Mouse (Mus musculus) embryonic facial prominence, embryonic 11.5 days (tissue): ENCODE data around the gene Rps12-ps3. TPM values are rescaled to one million over a fixed set of nuclear protein-coding genes. Genes with fewer than 3 reads are reported as not detected.

Experiments
- ATAC-seq: fragments of 200-750 bp; cut with Nextera tagmentation; replicated peaks from 2 replicates; pipeline ENCODE4 v1.8.0; 2017; ENCODE audit warnings: low read depth; ENCODE audit not compliant: insufficient number of reproducible peaks, low FRiP score, low TSS enrichment
- DNase-seq: peaks from one replicate; pipeline ENCODE4 v3.0.0-alpha.2; 2015; ENCODE audit warnings: low spot score
- H3K27ac ChIP-seq: fragments of 300-500 bp; sonication (generic); replicated peaks from 2 replicates; pipeline ENCODE4 v1.5.1; 2014; ENCODE audit warnings: mild to moderate bottlenecking, low read depth, low read length, control low read depth
- H3K27me3 ChIP-seq: fragments of 300-500 bp; sonication (generic); 2 replicates; pipeline ENCODE4 v1.6.1; 2014; ENCODE audit warnings: mild to moderate bottlenecking, low read length, moderate library complexity, mixed read lengths; ENCODE audit not compliant: control insufficient read depth, insufficient read depth
- H3K36me3 ChIP-seq: fragments of 300-500 bp; sonication (generic); replicated peaks from 2 replicates; pipeline ENCODE4 v1.6.1; 2014; ENCODE audit warnings: low read depth, mild to moderate bottlenecking, low read length, moderate library complexity, mixed read lengths; ENCODE audit not compliant: control insufficient read depth, insufficient read depth
- H3K4me1 ChIP-seq: fragments of 300-500 bp; sonication (generic); 2 replicates; pipeline ENCODE4 v1.6.1; 2014; ENCODE audit warnings: low read length, mixed read lengths; ENCODE audit not compliant: control insufficient read depth, insufficient read depth
- H3K4me2 ChIP-seq: fragments of 300-500 bp; sonication (generic); 2 replicates; pipeline ENCODE4 v1.6.1; 2014; ENCODE audit warnings: low read depth, mild to moderate bottlenecking, control low read depth, low read length, moderate library complexity
- H3K4me3 ChIP-seq: fragments of 300-500 bp; sonication (generic); 2 replicates; pipeline ENCODE4 v1.5.1; 2014; ENCODE audit warnings: low read depth, low read length, control low read depth
- H3K9ac ChIP-seq: fragments of 300-500 bp; sonication (generic); replicated peaks from 2 replicates; pipeline ENCODE4 v1.6.1; 2014; ENCODE audit warnings: mild to moderate bottlenecking, control low read depth, low read length
- H3K9me3 ChIP-seq: fragments of 300-500 bp; sonication (generic); replicated peaks from 2 replicates; pipeline ENCODE4 v1.6.1; 2016; ENCODE audit warnings: mild to moderate bottlenecking, low read length, inconsistent platforms, mixed read lengths; ENCODE audit not compliant: control insufficient read depth
- WGBS: fragments of 180-500 bp; shearing (Covaris S2); extraction: QIAGEN DNeasy Blood & Tissue Kit; methylation state at CpG from one replicate; pipeline ENCODE4 v1.1.7; 2014; 5-methylcytosine and 5-hydroxymethylcytosine counted together
- polyA plus RNA-seq: library from polyadenylated mRNA; unstranded; fragments of >200 nt; fragmentation: Nextera tagmentation; extraction: Ambion mirVana; gene quantifications from 2 replicates; pipeline ENCODE4 v1.2.1, GENCODE M21; 2014

Rps12-ps3 gene
- 32.5 and 47.4 TPM in 2 replicates for polyA plus RNA-seq

- DNase-seq (no peak), ATAC-seq (no peak)
- no peaks in the 10 kb centered on the region for H3K4me1 ChIP-seq
- H3K4me2 ChIP-seq = no peak within 1 kb of the TSS
- H3K4me3 ChIP-seq = no peak within 1 kb of the TSS
- 97% methylated on average over 9 of the region's 14 CpGs for WGBS
- no peaks in the 10 kb centered on the region for H3K27me3 ChIP-seq
- no peak within 1 kb of the TSS for H3K27ac ChIP-seq
- H3K9ac ChIP-seq = no peak within 1 kb of the TSS
- no peaks in the 10 kb centered on the region for H3K36me3 ChIP-seq
- H3K9me3 ChIP-seq = no peaks in the 10 kb centered on the region
These were observed at the start of gene Rps12-ps3 for GRCm38 (mm10) chr19:59321990-59322389. Rps12-ps3 (plus strand) TSS chr19:59322290.

DNA sequence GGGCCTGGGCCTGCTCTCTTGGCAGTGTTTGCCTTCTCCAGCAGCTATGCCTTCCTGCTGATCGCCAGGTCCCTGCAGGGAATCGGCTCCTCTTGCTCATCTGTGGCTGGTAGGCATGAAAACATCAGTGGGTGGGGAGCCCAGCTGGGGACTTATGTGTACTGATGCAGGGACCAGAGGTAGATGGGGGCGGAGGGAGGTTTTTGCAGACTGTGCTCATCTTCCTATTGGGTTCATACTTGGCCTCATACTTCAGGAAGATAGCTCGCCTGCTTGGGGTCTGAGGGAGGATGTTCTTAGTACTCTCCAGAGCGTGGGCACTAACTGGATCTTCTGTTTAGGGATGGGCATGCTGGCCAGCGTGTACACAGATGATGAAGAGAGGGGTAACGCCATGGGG is 48.9 kb upstream of the Rps12-ps3 start:
- Histone ChIP-seq H3K4me3 (no peak overlapping the region), H3K36me3 (no peaks in the 10 kb centered on the region), H3K9ac (no peak overlapping the region), H3K9me3 (no peaks in the 10 kb centered on the region), H3K4me1 (no peaks in the 10 kb centered on the region), H3K27me3 (no peaks in the 10 kb centered on the region), H3K4me2 (no peak overlapping the region), H3K27ac (no peak overlapping the region)
- 78% methylated on average over 7 of the region's 7 CpGs for WGBS
- ATAC-seq (no peak), DNase-seq (no peak)

DNA sequence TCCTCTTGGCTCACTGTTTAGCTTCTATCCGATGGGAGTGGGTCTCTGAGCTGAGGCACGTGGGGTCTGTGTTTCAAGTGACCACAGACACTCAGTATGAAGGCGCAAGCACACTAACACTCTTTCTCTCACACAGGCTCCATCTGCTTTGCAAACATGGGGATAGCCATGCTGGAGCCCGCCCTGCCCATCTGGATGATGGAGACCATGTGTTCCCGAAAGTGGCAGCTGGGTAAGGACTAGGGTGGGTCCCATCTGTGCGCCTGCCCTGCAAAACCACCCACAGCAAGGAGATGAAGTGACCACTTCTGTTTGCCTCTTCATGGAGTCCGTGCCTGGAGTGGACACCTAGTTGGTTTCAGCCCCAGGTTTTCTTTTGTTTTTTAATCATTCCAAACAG is 45.7 kb upstream of the Rps12-ps3 start:
- H3K36me3 ChIP-seq = no peaks in the 10 kb centered on the region
- no peak overlapping the region for H3K4me3 ChIP-seq
- ATAC-seq (no peak), DNase-seq (no peak)
- no peak overlapping the region for H3K27ac ChIP-seq
- no peaks in the 10 kb centered on the region for H3K4me1 ChIP-seq
- no peaks in the 10 kb centered on the region for H3K27me3 ChIP-seq
- no peak overlapping the region for H3K9ac ChIP-seq
- no peaks in the 10 kb centered on the region for H3K9me3 ChIP-seq
- no peak overlapping the region for H3K4me2 ChIP-seq
- WGBS = 85% methylated on average over 7 of the region's 7 CpGs

DNA sequence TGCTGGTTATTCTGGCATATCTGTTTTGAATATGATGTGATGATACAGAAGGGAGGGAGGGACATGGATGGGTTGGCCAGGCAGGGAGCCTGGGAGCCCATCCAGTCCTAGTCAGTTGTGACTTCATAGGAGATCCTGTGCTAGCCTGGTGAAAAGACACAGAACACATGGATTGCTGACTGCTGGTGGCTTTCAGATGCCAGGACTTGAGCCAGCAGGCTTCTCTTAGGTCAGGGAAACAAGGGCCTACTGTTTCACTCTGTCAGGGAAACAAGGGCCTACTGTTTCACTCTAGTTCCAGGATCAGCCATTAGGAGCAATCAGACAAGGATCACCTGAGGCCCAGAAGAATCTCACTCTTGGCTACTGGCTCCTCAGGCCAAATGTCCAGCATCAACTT is 41.2 kb upstream of the Rps12-ps3 start:
- Histone ChIP-seq H3K36me3 (no peaks in the 10 kb centered on the region), H3K4me1 (no peaks in the 10 kb centered on the region), H3K9ac (no peak overlapping the region), H3K4me3 (no peak overlapping the region), H3K27ac (no peak overlapping the region), H3K9me3 (no peaks in the 10 kb centered on the region), H3K4me2 (no peak overlapping the region), H3K27me3 (no peaks in the 10 kb centered on the region)
- no peak for ATAC-seq
- DNase-seq = no peak

- DNase-seq (no peak), ATAC-seq (no peak)
- no peak overlapping the region for H3K4me3 ChIP-seq
- no peaks in the 10 kb centered on the region for H3K9me3 ChIP-seq
- H3K9ac ChIP-seq = no peak overlapping the region
- H3K27ac ChIP-seq = no peak overlapping the region
- H3K27me3 ChIP-seq = no peaks in the 10 kb centered on the region
- WGBS = 87% methylated on average over 3 of the region's 3 CpGs
- H3K4me2 ChIP-seq = no peak overlapping the region
- no peaks in the 10 kb centered on the region for H3K4me1 ChIP-seq
- no peaks in the 10 kb centered on the region for H3K36me3 ChIP-seq
These were observed 40.1 kb upstream of the Rps12-ps3 start for GRCm38 (mm10) chr19:59282001-59282400.

- no peaks in the 10 kb centered on the region for H3K4me1 ChIP-seq
- no peak overlapping the region for H3K27ac ChIP-seq
- ATAC-seq (no peak), DNase-seq (no peak)
- no peak overlapping the region for H3K4me2 ChIP-seq
- no peaks in the 10 kb centered on the region for H3K9me3 ChIP-seq
- H3K36me3 ChIP-seq = no peaks in the 10 kb centered on the region
- no peak overlapping the region for H3K9ac ChIP-seq
- H3K27me3 ChIP-seq = no peaks in the 10 kb centered on the region
- H3K4me3 ChIP-seq = no peak overlapping the region
These were observed 33.0 kb upstream of the Rps12-ps3 start for GRCm38 (mm10) chr19:59289042-59289441.

DNA sequence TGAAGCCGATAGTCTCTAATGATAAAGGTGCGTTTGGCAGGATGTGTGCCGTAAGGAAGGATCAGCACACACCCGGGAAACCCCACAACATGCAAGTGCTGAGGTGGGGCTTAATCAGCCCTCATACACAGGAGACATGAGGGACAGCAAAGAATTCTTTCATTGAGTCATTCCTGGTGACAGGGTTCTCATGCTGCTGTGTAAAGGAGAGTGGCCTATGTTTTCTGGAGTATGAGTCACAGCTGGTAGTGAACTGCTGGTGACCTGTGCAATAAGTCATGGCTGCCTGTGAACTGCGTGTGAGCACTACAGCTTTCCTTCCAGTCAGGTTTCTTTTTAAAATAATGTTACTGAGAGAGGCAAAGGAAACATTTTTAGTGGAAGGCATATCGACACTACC is 32.3 kb upstream of the Rps12-ps3 start:
- DNase-seq = no peak
- Histone ChIP-seq H3K36me3 (no peaks in the 10 kb centered on the region), H3K4me2 (no peak overlapping the region), H3K4me3 (no peak overlapping the region), H3K9ac (no peak overlapping the region), H3K4me1 (no peaks in the 10 kb centered on the region), H3K27me3 (no peaks in the 10 kb centered on the region), H3K9me3 (no peaks in the 10 kb centered on the region), H3K27ac (no peak overlapping the region)
- 91% methylated on average over 6 of the region's 6 CpGs for whole genome bisulfite sequencing
- no peak for ATAC-seq

- WGBS = 87% methylated on average over 5 of the region's 5 CpGs
- ATAC-seq = no peak
- H3K27ac ChIP-seq = no peak overlapping the region
- no peak overlapping the region for H3K4me2 ChIP-seq
- no peak overlapping the region for H3K9ac ChIP-seq
- no peaks in the 10 kb centered on the region for H3K36me3 ChIP-seq
- H3K9me3 ChIP-seq = no peaks in the 10 kb centered on the region
- no peaks in the 10 kb centered on the region for H3K27me3 ChIP-seq
- DNase-seq = no peak
- H3K4me1 ChIP-seq = no peaks in the 10 kb centered on the region
- H3K4me3 ChIP-seq = no peak overlapping the region
These were observed 29.8 kb upstream of the Rps12-ps3 start for GRCm38 (mm10) chr19:59292183-59292839.
